Mouse (Mus musculus) lung, postnatal 4 days (tissue): ENCODE measurements around the gene Ptprk.

ENCODE experiments used
- DNase-seq, 2 experiments: peaks; one replicate each; pipeline ENCODE4 v3.0.0; 2021

Ptprk gene

DNA sequence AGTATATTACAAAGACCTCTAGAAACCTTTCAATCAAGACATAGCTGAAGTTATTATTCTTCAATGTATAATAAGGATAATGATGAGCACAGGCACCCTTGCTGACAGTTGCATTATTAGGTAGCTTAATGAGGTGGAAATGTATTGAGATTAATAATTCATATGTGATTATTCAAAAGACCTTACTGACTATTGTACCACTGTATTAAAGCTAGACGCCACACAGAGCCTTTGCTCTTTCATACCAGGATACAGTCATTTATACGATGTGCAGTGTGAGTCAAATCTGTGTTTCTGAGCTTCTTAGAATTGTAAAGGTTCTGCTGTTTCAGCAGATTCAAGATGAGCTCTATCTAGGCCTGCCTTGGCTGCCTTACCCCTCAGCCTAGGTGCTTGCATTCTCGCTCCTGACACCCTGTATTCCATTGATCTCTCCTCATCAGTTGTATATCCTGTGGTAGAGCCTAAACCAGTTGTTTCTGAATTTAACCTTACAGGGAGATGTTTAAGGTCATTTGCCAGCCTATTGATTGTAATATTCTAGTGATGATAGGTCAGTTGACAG lies 489.6 kb downstream of the Ptprk start:
- no peak for DNase-seq

DNA sequence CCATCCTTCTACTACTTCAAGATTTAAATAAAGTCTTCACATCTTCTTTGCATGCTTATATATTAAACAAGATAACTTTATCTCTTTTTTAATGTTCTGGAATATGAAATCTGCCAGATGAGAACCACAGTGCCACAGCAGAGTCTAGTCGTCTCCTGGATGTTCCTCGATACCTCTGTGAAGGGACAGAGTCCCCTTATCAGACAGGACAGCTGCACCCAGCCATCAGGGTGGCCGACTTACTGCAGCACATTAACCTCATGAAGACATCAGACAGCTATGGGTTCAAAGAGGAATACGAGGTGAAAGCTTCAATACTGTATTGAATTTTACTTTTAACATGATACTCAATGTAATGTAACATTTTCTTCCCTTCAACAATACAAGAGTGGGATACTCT lies 491.8 kb downstream of the Ptprk start:
- no peak for DNase-seq

- no peak for DNase-seq
These were observed 492.2 kb downstream of the Ptprk start for GRCm38 (mm10) chr10:28566828-28567227.

DNA sequence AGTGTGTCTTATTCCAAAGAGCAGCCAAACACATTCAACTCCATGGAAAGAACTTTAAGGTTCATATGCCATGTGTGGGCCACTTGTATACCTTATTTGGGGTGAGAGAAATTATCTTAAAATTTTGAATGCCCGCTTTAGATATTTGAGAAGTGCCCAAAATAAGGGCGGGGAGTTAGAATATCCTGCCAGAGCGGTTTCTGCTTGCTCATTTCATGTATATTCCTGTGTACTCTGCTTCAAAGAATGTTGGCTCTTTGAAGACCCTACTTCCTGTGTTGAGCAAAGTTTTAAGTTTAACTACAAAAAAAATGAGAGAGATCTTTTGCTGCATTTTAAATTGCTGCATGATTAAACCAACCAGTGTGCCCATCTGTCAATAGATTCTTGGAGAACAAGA lies 492.8 kb downstream of the Ptprk start:
- no peak for DNase-seq

GRCm38 (mm10) chr10:28568047-28568446 lies 493.4 kb downstream of the Ptprk start:
- no peak for DNase-seq

DNA sequence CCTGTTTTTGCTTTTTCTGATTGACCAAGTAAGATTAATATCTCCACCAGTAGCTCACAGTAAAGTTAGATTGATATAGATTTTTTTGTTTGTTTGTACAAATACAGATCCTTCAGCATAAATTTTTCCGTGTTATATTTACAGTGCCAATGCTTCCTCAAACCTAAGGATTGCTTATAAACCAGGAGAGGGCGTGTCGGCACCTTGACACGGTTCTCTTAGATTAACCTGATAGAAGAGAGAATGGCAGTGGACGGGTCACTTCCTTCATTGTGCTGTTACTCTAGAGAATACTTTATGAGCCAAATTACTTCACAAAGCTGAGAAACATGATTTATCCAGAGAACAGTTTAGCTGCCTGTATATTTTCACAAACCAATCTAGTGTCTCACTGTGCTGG lies 505.0 kb downstream of the Ptprk start:
- no peak for DNase-seq

DNA sequence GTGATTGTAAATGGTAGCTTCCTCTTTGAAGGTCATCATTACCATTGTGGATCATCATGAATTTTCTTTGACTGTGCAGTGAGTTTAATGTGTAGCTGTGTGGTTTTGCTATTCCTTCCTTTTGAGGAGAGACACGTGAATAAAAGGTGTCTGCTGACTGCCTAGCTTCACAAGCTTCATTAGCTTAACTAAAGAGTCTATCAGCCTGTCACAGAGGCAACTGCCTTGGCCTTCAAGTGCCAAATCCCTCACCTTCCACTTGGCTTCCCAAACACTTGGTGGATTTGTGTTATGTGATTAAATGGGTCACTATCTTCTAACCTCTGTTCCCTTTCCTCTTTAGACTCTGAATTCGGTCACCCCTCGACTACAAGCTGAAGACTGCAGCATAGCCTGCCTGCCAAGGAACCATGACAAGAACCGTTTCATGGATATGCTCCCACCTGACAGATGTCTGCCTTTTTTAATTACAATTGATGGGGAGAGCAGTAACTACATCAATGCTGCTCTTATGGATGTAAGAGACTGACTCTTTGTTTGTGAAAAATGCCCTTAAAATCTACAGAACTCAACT lies 512.0 kb downstream of the Ptprk start:
- DNase-seq, result no peak

- DNase-seq, result no peak
These were observed 513.8 kb downstream of the Ptprk start for GRCm38 (mm10) chr10:28588401-28588800.

DNA sequence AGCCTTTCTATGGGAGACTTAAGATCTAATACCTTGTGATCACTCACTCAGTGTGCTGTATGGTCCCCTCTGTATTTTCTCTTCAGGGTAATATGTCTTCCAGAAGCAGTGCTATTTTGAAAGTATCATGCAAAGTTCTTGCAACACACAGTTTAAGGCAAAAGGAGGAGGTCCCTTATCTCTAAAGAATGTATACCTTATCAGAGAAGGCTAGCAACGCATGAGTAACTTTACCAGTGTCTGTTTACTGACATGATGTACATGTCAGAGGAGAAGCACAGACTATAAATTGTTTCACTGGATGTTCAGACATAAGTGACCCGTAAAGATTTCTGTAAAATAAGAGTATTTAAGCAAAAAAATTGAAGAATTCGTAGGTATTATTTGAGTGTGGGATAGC lies 516.2 kb downstream of the Ptprk start:
- no peak for DNase-seq

DNA sequence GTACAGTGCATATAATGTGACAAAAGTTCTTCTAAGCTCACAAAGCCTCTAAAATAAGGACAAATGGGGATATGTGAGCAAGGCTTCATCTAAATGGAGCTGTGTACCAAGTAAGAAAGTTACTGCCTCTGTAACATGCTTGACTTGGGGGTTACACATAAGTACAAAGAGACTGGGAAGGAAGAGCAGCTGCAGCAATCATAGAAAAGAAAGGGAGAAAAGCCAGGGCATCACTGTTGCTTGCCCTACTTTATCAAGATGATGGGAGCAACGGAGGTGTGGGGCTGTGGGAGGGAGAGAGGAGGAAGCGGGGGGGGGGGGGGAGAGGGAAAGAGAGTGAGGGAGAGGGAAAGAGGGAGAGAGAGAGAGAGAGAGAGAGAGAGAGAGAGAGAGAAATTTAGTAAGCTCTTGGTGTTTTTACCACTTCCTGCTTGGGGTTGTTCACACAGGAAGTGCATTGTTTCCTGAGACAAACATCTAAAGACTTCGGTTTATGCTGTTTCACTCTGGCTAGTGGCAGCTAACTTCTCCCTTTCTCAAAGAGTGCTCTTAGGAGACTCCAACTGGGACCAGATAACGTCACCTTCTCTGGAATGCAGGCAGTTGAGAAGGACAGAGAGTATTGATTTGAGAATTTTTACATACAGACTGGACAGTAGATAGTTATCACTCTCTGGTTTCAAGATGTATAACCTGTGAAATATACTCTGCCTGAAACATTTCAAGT lies 519.1 kb downstream of the Ptprk start:
- DNase-seq, result no peak

- no peak for DNase-seq
These were observed 522.3 kb downstream of the Ptprk start for GRCm38 (mm10) chr10:28596897-28597296.

GRCm38 (mm10) chr10:28609136-28609535 lies 534.5 kb downstream of the Ptprk start:
- DNase-seq, result no peak

DNA sequence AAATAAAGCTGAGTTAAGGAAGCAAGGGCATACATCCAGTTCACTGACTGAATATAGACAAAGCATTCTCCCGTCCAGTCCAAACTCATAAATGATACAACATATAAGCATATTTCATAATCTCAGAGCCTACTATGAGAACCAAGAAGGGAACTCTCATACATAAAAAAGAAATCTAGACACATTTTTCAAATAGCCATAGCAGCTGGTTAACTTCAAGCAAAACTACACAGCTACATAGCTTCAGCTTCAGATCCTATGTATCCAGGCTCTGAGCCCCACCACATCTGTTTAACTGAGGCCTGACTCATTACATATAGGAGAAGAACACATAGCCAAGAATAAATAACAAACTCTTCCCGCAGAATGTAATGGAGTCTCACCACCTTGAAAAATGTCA lies 539.8 kb downstream of the Ptprk start:
- no peak for DNase-seq

DNA sequence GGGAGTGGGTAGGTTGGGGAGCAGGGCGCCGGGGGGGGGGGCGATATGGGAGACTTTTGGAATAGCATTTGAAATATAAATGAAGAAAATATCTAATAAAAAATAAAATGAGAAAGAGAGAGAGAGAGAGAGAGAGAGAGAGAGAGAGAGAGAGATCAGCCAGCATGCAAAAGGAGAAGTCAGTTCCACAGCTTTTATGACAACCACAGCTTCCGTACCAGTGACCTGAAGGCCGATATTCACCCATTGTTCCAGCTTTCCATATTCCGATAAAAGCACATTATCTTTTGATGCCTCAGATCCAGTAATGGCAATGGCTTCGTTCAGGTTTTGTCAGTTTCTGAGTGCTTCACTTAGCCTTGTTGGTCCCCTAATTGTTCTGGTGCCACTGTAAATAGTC lies 542.6 kb downstream of the Ptprk start:
- DNase-seq, result no peak

GRCm38 (mm10) chr10:28618002-28618401 lies 543.4 kb downstream of the Ptprk start:
- no peak for DNase-seq

DNA sequence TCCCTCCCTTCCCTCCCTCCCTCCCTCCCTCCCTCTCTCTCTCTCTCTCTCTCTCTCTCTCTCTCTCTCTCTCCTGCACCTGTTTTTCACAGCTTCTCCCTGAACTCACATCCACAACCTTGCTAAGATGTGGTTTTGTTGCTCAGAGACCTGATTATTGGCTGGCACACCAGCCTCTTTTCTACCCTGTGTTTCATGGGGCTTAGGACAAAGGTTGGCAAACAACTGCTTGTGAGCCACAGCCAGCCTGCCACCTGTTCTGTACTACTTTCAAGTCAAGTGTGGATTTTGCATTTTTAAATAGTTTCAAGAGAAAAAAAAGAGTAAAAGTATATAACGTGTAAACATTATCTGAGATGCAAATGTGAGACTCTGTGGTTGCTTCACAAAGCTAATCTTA lies 544.8 kb downstream of the Ptprk start:
- no peak for DNase-seq

GRCm38 (mm10) chr10:28636096-28636495 lies 561.5 kb downstream of the Ptprk start:
- DNase-seq, result no peak

DNA sequence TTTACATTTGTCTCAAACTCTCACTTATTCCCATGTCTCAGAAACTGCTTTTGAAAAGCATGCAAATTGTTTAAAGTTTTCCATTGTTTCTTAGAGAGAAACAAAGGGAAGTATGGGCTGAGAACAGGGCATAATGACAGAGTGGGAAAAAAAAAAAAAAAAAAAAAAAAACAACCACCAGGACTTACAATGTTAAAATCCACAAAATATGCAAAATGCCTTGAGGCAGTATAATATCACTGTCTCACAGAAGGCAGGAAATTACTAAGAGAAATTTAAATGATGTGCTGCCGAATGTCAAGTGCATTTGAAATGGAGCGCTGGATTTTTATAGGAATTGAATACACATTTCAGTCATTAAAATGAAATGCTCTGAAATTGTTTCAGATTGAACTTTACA lies 567.3 kb downstream of the Ptprk start:
- DNase-seq, result no peak
